Mouse (Mus musculus): ENCODE data around the gene Pms1.

- TF ChIP-seq GATA1 (IDR thresholded peaks at IDR 0.05; ENCODE audit: borderline replicate concordance, low read length) (no peak), FLI1 (IDR thresholded peaks at IDR 0.05; ENCODE audit: low read length) (no peak)
These were observed 26.9 kb downstream of the Pms1 start for GRCm38 (mm10) chr1:53269901-53270300.

All from megakaryocyte, embryonic 14.5 days (primary cell).